Mouse (Mus musculus): Measurements from ENCODE around the gene Pgs1.

GRCm38 (mm10) chr11:117977694-117978360, 8.3 kb upstream of the Pgs1 start:
- TF ChIP-seq GATA1 (IDR thresholded peaks at IDR 0.05; ENCODE audit: low read length) (no peak), TAL1 (IDR thresholded peaks at IDR 0.05; ENCODE audit: low read length) (no peak)

Data from erythroblast, embryonic 14.5 days (primary cell).